Mouse (Mus musculus) C2C12 (cell line): ENCODE measurements at regions not wholly inside any gene's neighbourhood (a gene's known extent, or its start where the extent isn't known, plus 50 kb on each side); places are given as distances from the start of the nearest gene placed in this dataset.

Experiments
- H3K27me3 ChIP-seq: one replicate; pipeline ENCODE4 v1.6.1; 2011; ENCODE audit not compliant: control insufficient read depth, insufficient read depth, insufficient read length
- H3K36me3 ChIP-seq: one replicate; pipeline ENCODE4 v1.6.1; 2011; ENCODE audit not compliant: control insufficient read depth, insufficient read depth
- H3K4me3 ChIP-seq: one replicate; pipeline ENCODE4 v1.5.1; 2011; ENCODE audit warnings: mild to moderate bottlenecking, control low read depth; ENCODE audit not compliant: poor library complexity, insufficient read depth, severe bottlenecking
- H3K79me2 ChIP-seq: one replicate; pipeline ENCODE4 v1.6.1; 2011; ENCODE audit not compliant: control insufficient read depth, insufficient read depth
- H3K79me3 ChIP-seq: one replicate; pipeline ENCODE4 v1.6.1; 2011; ENCODE audit warnings: low read depth, control low read depth
- H3ac ChIP-seq: one replicate; pipeline ENCODE3; 2011; ENCODE audit warnings: low read depth; ENCODE audit not compliant: control insufficient read depth, insufficient read length
- CEBPB ChIP-seq: IDR thresholded peaks from one replicate; pipeline ENCODE4 v1.6.1; 2011; ENCODE audit warnings: low read depth, mild to moderate bottlenecking, control low read depth, moderate library complexity
- CTCF ChIP-seq: IDR thresholded peaks from one replicate; pipeline ENCODE4 v1.5.1; 2011; ENCODE audit not compliant: control insufficient read depth, insufficient read depth, insufficient read length
- FOSL1 ChIP-seq: IDR thresholded peaks from one replicate; pipeline ENCODE4 v1.8.0; 2011; ENCODE audit warnings: mild to moderate bottlenecking, low read length; ENCODE audit not compliant: poor library complexity, insufficient read depth, severe bottlenecking
- MAX ChIP-seq: IDR thresholded peaks from one replicate; pipeline ENCODE4 v1.6.1; 2011; ENCODE audit warnings: mild to moderate bottlenecking, control low read depth
- MYOD1 ChIP-seq: IDR thresholded peaks from one replicate; pipeline ENCODE4 v1.6.1; 2011; ENCODE audit warnings: low read depth; ENCODE audit not compliant: control insufficient read depth, insufficient read length
- MYOG ChIP-seq: IDR thresholded peaks from one replicate; pipeline ENCODE4 v1.6.1; 2011; ENCODE audit not compliant: control insufficient read depth, insufficient read length; ENCODE audit errors: extremely low read depth
- USF1 ChIP-seq: IDR thresholded peaks from one replicate; pipeline ENCODE4 v1.6.1; 2011; ENCODE audit warnings: low read depth, mild to moderate bottlenecking, control low read depth, moderate library complexity

- no peaks in the 10 kb centered on the region for H3K27me3 ChIP-seq
- no peak overlapping the region for H3ac ChIP-seq
- TF ChIP-seq CTCF = no peak
- TF ChIP-seq CEBPB = no peak
- no peak for TF ChIP-seq FOSL1
- TF ChIP-seq MYOD1 = no peak
- TF ChIP-seq MAX = no peak
- no peak for TF ChIP-seq USF1
- TF ChIP-seq MYOG = no peak
- H3K79me3 ChIP-seq = no peaks in the 10 kb centered on the region
- H3K4me3 ChIP-seq = no peak overlapping the region
- no peaks in the 10 kb centered on the region for H3K36me3 ChIP-seq
- H3K79me2 ChIP-seq = no peaks in the 10 kb centered on the region
Measured at GRCm38 (mm10) chr6:6279646-6280045, 62.7 kb upstream of the Slc25a13 start.

- H3K36me3 ChIP-seq = no peaks in the 10 kb centered on the region
- no peak overlapping the region for H3ac ChIP-seq
- H3K27me3 ChIP-seq = no peaks in the 10 kb centered on the region
- no peaks in the 10 kb centered on the region for H3K79me3 ChIP-seq
- no peaks in the 10 kb centered on the region for H3K79me2 ChIP-seq
- TF ChIP-seq FOSL1 (no peak), CEBPB (no peak), MYOD1 (no peak), USF1 (no peak), MYOG (no peak), CTCF (no peak), MAX (no peak)
- H3K4me3 ChIP-seq = no peak overlapping the region
Measured at GRCm38 (mm10) chr6:6270545-6270944, 53.6 kb upstream of the Slc25a13 start.
